ENCODE assay signal across 25 mouse cellular contexts in the genomic region with DNA sequence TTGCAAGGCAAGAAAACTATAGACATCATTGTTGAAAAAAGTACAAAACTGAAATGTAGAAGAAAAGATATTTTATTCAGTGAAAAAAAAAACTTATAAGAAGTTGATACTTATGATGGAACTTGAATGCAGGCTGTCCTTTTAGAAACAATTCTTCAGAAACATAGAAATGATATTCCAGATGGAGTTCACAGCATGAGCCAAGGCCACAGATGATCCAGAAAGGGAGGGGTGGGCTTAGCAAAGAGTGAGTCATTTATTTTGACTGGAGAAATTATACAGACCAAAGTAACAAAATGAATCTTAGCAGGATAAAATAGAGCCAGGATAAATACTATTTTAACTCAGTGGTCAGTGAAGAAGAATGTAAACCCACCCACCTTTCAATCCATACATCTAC.
A peak's percentile ranks its signal among the peaks of the same experiment; 100 is the strongest.
DNase-seq lines count a peak whose midpoint lies in the region; ATAC-seq and TF ChIP-seq lines count a peak whose summit lies in the region.
"Had no signal": no experiment of that assay in that cellular context is flagged by ENCODE, and none has a peak within 500 bp of the region (broad histone marks: within the 10 kb centered on the region; RNA-seq: fewer than 3 reads in every experiment).

No protein-coding gene starts in this region.

- no peaks in the 10 kb centered on the region for H3K27me3 ChIP-seq in kidney, adult 2 months (replicated peaks; ENCODE audit: control insufficient read depth, insufficient read depth, low read length)
- H3K27me3 ChIP-seq: hindbrain, embryonic 15.5 days; midbrain, embryonic 15.5 days; neural tube, embryonic 13.5 days had no signal

- no peak for ATAC-seq in monocyte, adult 5-6 weeks (replicated peaks; ENCODE audit: insufficient number of reproducible peaks, low FRiP score, low TSS enrichment, poor library complexity, severe bottlenecking)
- ATAC-seq in CD4-positive, CD25-positive, alpha-beta regulatory T cell, adult 4 months, result no peak
- ATAC-seq: forebrain, embryonic 14.5 days; midbrain, embryonic 15.5 days had no signal

- H3K4me1 ChIP-seq in kidney, adult 2 months (ENCODE audit: control insufficient read depth, insufficient read depth, low read length), result no peaks in the 10 kb centered on the region
- H3K4me1 ChIP-seq: hindbrain, embryonic 15.5 days; midbrain, embryonic 15.5 days; neural tube, embryonic 13.5 days had no signal

- no peak for TF ChIP-seq POLR2A in kidney, adult 2 months (IDR thresholded peaks at IDR 0.05; ENCODE audit: low read depth, low read length)

- DNase-seq in left cerebral cortex, postnatal 4 days, result peak; percentile 13
- no peak for DNase-seq in left cerebral cortex, adult 18-20 months (ENCODE audit: low spot score in 2 of 2)
- peak; percentile 40 to 47 for DNase-seq in cerebellum, adult 18-20 months
- DNase-seq in cerebellum, postnatal 10 days, result peak; percentile 71 to 73
- no peak for DNase-seq in kidney, adult 2 months
- DNase-seq: adrenal gland, postnatal 25 days; gastrocnemius, postnatal 14 days; heart, adult 11 months; kidney, adult 18-20 months; kidney, postnatal 36 days; liver; lung, adult 2 months; lung, postnatal 14 days; right cerebral cortex, postnatal 4 days; thymus, adult 18-20 months; thymus, postnatal 25 days had no signal

- H3K27ac ChIP-seq in kidney, adult 2 months (ENCODE audit: insufficient read depth, low read depth, low read length), result no peak overlapping the region
- H3K27ac ChIP-seq: hindbrain, embryonic 15.5 days; layer of hippocampus, adult 2 months; liver, embryonic 14.5 days; midbrain, embryonic 15.5 days; neural tube, embryonic 13.5 days; stomach, postnatal 0 days had no signal

- intact Hi-C loops in left cerebral cortex, postnatal 4 days (cut with DNase I), result no loop called here

- TF ChIP-seq CTCF in kidney, adult 2 months (conservative IDR thresholded peaks at IDR 0.05; ENCODE audit: insufficient read depth, insufficient read length, low read depth, low read length), result no peak

- H3K36me3 ChIP-seq in kidney, adult 2 months (ENCODE audit: control insufficient read depth, insufficient read depth, low read length), result no peaks in the 10 kb centered on the region
- H3K36me3 ChIP-seq: hindbrain, embryonic 15.5 days; midbrain, embryonic 15.5 days; neural tube, embryonic 13.5 days had no signal

- no peak overlapping the region for H3K4me3 ChIP-seq in kidney, adult 2 months (ENCODE audit: insufficient read depth, low read depth, low read length)
- H3K4me3 ChIP-seq: hindbrain, embryonic 15.5 days; layer of hippocampus, adult 2 months; midbrain, embryonic 15.5 days; neural tube, embryonic 13.5 days had no signal

Comparison
In these comparisons a context has a peak if more than half of its experiments do, and no peak if none do; other contexts are left out.
1. DNase-seq: peak in left cerebral cortex, postnatal 4 days (single experiment), cerebellum, adult 18-20 months (2 of 2) and cerebellum, postnatal 10 days (2 of 2); none in left cerebral cortex, adult 18-20 months (0 of 2) and kidney, adult 2 months (single experiment).